Mouse (Mus musculus): Measurements from ENCODE around the gene Runx2. TPM values are rescaled to one million over a fixed set of nuclear protein-coding genes. Genes with fewer than 3 reads are reported as not detected.

Gene Runx2
- total RNA-seq, 1 experiment from 2014 or later, result 39.0 TPM

- ATAC-seq (replicated peaks in 1 of 2; ENCODE audit: insufficient read depth in 1 of 2, low FRiP score in 2 of 2, low TSS enrichment in 1 of 2, low read depth in 1 of 2, poor library complexity in 2 of 2, severe bottlenecking in 2 of 2), result no peak
Observed at GRCm38 (mm10) chr17:44652054-44652453, 162.5 kb downstream of the Runx2 start.

- no peak for ATAC-seq (replicated peaks in 1 of 2; ENCODE audit: insufficient read depth in 1 of 2, low FRiP score in 2 of 2, low TSS enrichment in 1 of 2, low read depth in 1 of 2, poor library complexity in 2 of 2, severe bottlenecking in 2 of 2)
Observed at GRCm38 (mm10) chr17:44651613-44652012, 163.0 kb downstream of the Runx2 start.

DNA sequence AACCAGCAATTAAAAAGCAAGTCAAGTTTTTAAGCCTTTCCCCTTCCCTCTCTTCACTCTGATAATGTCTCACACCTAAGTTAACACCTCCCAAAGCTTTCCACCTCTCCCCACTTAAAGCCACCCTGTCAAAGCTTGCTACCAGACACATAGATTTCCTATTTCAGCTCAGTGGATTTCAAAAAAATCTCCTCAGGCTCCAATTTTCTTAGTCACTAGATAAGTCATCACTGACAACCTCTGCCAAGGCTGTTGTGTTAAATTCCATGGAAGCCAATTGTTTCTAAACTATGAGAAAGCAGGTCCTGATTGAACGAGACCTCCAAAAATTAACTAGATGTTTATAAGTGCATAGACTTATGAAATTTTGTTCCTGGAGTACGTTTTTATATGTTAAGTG, 164.2 kb downstream of the Runx2 start:
- no peak for ATAC-seq (replicated peaks in 1 of 2; ENCODE audit: insufficient read depth in 1 of 2, low FRiP score in 2 of 2, low TSS enrichment in 1 of 2, low read depth in 1 of 2, poor library complexity in 2 of 2, severe bottlenecking in 2 of 2)

DNA sequence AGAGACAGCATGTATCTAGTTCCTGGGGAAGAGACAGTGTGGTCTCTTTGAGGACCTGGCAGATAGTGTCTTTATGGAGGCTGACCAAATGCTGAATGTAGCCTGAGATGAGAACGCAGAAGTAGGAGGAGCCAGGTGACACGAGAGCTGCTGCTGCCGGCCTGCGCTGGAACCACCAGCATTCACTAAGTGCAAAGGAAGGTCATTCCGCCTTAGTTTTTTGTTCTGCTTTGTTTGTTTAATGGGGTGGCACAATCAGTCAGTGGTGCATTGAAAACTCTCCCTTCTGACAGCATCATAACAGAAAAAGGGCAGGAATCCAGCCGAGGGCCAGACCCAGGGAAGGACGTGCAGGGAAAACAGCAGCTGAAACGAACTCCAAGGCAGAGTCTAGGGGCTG, 165.5 kb downstream of the Runx2 start:
- ATAC-seq (replicated peaks in 1 of 2; ENCODE audit: insufficient read depth in 1 of 2, low FRiP score in 2 of 2, low TSS enrichment in 1 of 2, low read depth in 1 of 2, poor library complexity in 2 of 2, severe bottlenecking in 2 of 2), result no peak

- ATAC-seq (replicated peaks in 1 of 2; ENCODE audit: insufficient read depth in 1 of 2, low FRiP score in 2 of 2, low TSS enrichment in 1 of 2, low read depth in 1 of 2, poor library complexity in 2 of 2, severe bottlenecking in 2 of 2), result no peak
Observed at GRCm38 (mm10) chr17:44647916-44648315, 166.7 kb downstream of the Runx2 start.

- no peak for ATAC-seq (replicated peaks in 1 of 2; ENCODE audit: insufficient read depth in 1 of 2, low FRiP score in 2 of 2, low TSS enrichment in 1 of 2, low read depth in 1 of 2, poor library complexity in 2 of 2, severe bottlenecking in 2 of 2)
Observed at GRCm38 (mm10) chr17:44645146-44645545, 169.5 kb downstream of the Runx2 start.

DNA sequence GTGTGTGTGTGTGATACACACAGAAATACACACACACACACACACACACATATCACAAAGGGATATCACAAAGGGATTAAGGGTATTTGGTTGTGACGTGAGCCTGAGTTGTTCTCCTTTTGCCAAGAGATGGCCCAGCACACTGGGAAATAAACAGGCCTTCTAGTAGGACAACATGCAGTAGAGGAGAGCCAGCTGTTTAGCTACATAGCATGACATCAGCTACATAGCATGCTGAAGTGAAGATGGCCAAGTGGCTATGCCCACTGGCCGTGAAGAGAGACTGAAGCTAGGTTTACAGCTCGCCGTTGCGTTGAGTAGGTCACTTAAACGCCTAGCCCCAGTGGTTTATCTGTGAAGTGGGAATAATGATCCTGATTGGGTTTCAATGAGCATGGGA, 171.3 kb downstream of the Runx2 start:
- no peak for ATAC-seq (replicated peaks in 1 of 2; ENCODE audit: insufficient read depth in 1 of 2, low FRiP score in 2 of 2, low TSS enrichment in 1 of 2, low read depth in 1 of 2, poor library complexity in 2 of 2, severe bottlenecking in 2 of 2)

- ATAC-seq (replicated peaks in 1 of 2; ENCODE audit: insufficient read depth in 1 of 2, low FRiP score in 2 of 2, low TSS enrichment in 1 of 2, low read depth in 1 of 2, poor library complexity in 2 of 2, severe bottlenecking in 2 of 2), result no peak
Observed at GRCm38 (mm10) chr17:44642126-44642525, 172.5 kb downstream of the Runx2 start.

DNA sequence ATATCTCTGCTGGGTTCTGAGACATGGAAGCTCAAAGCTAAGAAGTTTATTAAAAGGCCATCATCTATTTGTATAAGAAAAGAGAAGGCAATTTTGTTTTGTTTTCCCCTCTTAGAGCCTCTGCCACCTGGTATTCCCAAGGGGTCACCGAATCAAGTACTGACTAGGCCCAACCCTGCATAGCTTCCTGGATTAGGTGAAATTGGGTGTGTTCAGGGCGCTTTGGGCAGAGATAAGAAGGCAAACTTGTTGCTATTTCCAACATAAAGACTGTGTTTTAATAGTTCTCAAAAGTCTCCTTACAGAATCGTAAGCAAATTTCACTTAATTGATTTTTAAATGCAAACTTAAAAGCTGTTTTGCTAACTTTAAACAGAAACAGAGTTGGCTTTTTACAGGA, 173.7 kb downstream of the Runx2 start:
- no peak for ATAC-seq (replicated peaks in 1 of 2; ENCODE audit: insufficient read depth in 1 of 2, low FRiP score in 2 of 2, low TSS enrichment in 1 of 2, low read depth in 1 of 2, poor library complexity in 2 of 2, severe bottlenecking in 2 of 2)

- ATAC-seq (replicated peaks in 1 of 2; ENCODE audit: insufficient read depth in 1 of 2, low FRiP score in 2 of 2, low TSS enrichment in 1 of 2, low read depth in 1 of 2, poor library complexity in 2 of 2, severe bottlenecking in 2 of 2), result no peak
Observed at GRCm38 (mm10) chr17:44639446-44639845, 175.2 kb downstream of the Runx2 start.

DNA sequence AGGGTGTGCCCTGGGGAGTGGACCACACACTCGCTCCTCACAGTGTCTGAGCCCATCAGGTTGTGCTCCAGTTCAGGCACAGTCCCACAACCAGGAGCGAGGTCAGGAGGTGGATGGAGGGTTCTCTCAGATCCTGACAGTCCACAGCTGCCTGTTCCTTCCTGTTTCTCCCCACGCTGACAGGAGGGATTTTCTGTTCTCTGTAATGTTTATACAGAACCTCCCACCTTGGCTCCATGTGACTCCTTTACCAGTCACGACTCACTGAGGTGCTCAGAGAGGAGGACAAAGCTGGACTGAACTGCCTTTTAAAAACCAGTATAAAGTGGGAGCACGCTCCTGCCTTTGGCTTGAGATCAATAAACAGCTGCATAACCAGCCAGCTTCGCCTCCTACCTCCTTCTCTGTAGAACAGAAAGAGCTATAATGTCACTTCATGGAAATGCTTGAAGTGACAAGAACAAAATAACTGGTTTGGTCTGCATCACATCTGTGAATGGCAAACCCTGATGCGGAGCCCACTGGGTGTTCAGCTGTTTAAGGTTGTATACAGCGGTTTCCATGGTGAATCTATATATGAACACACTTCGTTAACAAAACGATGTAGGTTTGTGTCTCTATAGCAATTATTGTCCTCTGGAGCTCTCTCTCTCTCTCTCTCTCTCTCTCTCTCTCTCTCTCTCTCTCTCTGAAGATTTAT, 177.3 kb downstream of the Runx2 start:
- ATAC-seq (replicated peaks in 1 of 2; ENCODE audit: insufficient read depth in 1 of 2, low FRiP score in 2 of 2, low TSS enrichment in 1 of 2, low read depth in 1 of 2, poor library complexity in 2 of 2, severe bottlenecking in 2 of 2), result no peak

- ATAC-seq (replicated peaks in 1 of 2; ENCODE audit: insufficient read depth in 1 of 2, low FRiP score in 2 of 2, low TSS enrichment in 1 of 2, low read depth in 1 of 2, poor library complexity in 2 of 2, severe bottlenecking in 2 of 2), result no peak
Observed at GRCm38 (mm10) chr17:44634486-44634885, 180.1 kb downstream of the Runx2 start.

DNA sequence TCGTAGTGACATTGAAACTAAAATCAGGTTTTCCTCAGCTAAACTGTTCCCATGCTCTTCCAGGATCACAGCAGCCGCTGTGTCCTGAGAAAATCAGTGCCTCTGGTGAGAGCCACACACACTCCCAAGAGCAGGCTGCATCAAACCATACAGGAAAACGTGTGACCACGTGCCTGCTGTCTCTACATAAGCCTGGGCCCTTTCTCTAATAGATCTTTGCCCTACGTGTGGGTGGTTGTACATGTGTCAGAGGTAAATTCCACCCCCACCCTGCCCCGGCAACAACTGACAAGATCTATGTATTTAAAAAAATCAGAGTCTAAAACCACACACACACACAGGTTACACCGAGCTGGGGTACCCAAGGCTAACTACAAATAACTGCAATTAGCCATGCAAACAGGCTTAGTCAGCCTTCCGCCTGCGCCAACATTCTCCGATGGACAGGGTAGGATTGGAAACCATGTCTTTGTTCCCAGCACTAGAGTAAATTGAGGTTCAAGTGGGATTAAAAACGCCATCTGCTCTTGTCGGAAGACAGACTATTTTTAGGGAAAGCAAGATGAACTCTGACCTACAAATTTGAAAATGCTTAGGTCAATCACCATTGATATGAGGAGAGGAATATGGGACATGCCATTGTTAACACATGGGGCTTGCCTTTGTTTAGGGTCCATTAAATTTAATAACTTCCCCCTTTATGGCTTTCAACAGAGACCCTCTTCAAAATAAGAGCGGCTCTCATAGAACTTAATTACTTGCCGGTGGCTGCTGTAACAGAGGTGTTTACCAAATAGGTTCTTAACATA, 180.8 kb downstream of the Runx2 start:
- ATAC-seq (replicated peaks in 1 of 2; ENCODE audit: insufficient read depth in 1 of 2, low FRiP score in 2 of 2, low TSS enrichment in 1 of 2, low read depth in 1 of 2, poor library complexity in 2 of 2, severe bottlenecking in 2 of 2), result no peak

GRCm38 (mm10) chr17:44632941-44633340, 181.7 kb downstream of the Runx2 start:
- ATAC-seq (replicated peaks in 1 of 2; ENCODE audit: insufficient read depth in 1 of 2, low FRiP score in 2 of 2, low TSS enrichment in 1 of 2, low read depth in 1 of 2, poor library complexity in 2 of 2, severe bottlenecking in 2 of 2), result no peak

GRCm38 (mm10) chr17:44632292-44632691, 182.3 kb downstream of the Runx2 start:
- no peak for ATAC-seq (replicated peaks in 1 of 2; ENCODE audit: insufficient read depth in 1 of 2, low FRiP score in 2 of 2, low TSS enrichment in 1 of 2, low read depth in 1 of 2, poor library complexity in 2 of 2, severe bottlenecking in 2 of 2)

- ATAC-seq (replicated peaks in 1 of 2; ENCODE audit: insufficient read depth in 1 of 2, low FRiP score in 2 of 2, low TSS enrichment in 1 of 2, low read depth in 1 of 2, poor library complexity in 2 of 2, severe bottlenecking in 2 of 2), result no peak
Observed at GRCm38 (mm10) chr17:44631577-44631976, 183.0 kb downstream of the Runx2 start.

DNA sequence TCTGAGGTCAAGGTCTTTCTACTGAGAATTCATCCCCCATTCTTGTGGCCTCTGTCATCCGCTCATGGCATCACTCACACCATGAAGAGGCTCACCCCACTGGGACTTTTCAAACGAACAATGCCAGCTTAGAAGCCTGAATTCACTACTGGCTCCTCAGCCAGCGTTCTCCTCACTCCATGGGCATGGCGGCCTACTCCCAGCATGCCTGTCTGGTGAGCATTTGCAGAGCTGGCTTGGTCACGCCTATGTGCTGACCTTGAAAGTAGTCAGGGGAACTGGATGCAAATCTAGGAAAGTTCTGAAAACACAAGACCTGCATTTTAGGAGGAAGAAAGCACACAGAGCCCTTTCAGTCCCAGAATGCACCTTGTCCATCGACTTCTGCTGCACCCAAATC, 187.3 kb downstream of the Runx2 start:
- no peak for ATAC-seq (replicated peaks in 1 of 2; ENCODE audit: insufficient read depth in 1 of 2, low FRiP score in 2 of 2, low TSS enrichment in 1 of 2, low read depth in 1 of 2, poor library complexity in 2 of 2, severe bottlenecking in 2 of 2)

DNA sequence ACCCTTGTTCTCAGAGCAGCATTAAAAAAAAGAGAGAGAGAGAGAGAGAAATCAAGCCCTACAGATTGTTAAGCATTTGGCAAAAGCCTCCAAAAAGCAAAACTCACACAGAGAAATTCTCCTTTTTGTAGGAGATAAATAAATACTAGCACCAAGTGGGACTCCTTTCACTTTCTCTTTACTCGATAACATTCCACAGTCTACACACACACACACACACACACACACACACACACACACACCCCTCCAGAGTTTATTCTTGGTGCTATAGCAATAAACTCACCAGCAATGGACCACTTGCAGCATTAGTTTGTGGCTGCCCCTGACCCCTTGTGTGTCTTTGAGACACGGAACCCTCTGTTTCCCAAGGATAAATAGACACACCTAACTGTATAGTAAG, 190.9 kb downstream of the Runx2 start:
- ATAC-seq (replicated peaks in 1 of 2; ENCODE audit: insufficient read depth in 1 of 2, low FRiP score in 2 of 2, low TSS enrichment in 1 of 2, low read depth in 1 of 2, poor library complexity in 2 of 2, severe bottlenecking in 2 of 2), result no peak

DNA sequence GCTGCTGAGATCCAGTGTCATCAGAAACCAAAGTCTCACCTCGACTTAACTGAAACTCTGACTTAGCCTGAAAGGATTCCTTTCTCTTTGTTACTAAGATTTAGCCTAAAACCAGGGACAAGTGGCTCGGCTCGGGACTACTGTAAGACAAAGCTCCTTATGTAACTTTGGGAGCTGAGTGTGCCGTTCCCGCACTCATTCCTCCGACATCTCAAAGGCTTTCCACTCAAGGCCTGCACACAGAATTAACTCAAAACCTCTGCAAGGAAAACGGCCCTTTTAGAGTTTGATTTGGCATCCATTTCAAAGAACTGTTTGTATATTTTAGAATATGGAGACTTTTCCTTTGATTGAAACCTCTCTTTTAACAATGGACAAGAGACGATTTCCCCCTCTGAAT, 191.3 kb downstream of the Runx2 start:
- no peak for ATAC-seq (replicated peaks in 1 of 2; ENCODE audit: insufficient read depth in 1 of 2, low FRiP score in 2 of 2, low TSS enrichment in 1 of 2, low read depth in 1 of 2, poor library complexity in 2 of 2, severe bottlenecking in 2 of 2)
